Mouse (Mus musculus) heart, postnatal 0 days (tissue): ENCODE measurements around the gene Commd2.

Experiments
- CTCF ChIP-seq: IDR thresholded peaks from 2 replicates; pipeline ENCODE4 v1.5.1; 2016; ENCODE audit warnings: antibody characterized with exemption, control low read depth, low read depth
- EP300 ChIP-seq: IDR thresholded peaks from 2 replicates; pipeline ENCODE4 v1.6.1; 2016; ENCODE audit warnings: antibody characterized with exemption, low read depth

DNA sequence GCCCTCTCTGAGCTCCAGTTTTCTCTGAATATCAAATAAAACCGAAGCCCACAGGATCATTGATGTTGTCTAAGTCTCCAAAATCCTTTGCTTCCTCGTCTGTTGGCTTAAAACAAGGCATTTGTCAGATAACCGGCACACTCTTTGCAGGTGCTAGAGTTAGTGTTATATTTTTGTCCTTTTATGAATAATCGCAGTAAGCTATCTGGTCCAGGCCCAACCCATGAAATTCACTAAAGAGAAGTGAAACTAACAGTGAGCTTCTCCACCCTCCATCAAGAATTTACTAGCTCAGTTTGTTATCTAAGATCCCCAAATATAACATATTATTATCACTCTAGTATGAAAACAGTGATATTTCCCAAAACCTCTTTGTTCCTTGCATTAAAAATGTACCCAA, 40.3 kb upstream of the Commd2 start:
- TF ChIP-seq CTCF: no peak
- TF ChIP-seq EP300: no peak
